Mouse (Mus musculus) stomach, embryonic 14.5 days (tissue): ENCODE data around the gene Gm20388. TPM values are rescaled to one million over a fixed set of nuclear protein-coding genes. Genes with fewer than 3 reads are reported as not detected.

ENCODE experiments used
- ATAC-seq: fragments of 200-750 bp; cut with Nextera tagmentation; 2 replicates; pipeline ENCODE4 v1.8.0; 2017; ENCODE audit warnings: low read depth, moderate TSS enrichment; ENCODE audit not compliant: insufficient number of reproducible peaks, insufficient read depth, low FRiP score
- H3K27ac ChIP-seq: fragments of 300-500 bp; sonication (generic); 2 replicates; pipeline ENCODE4 v1.5.1; 2014; ENCODE audit warnings: mild to moderate bottlenecking, low read length, moderate library complexity, mixed read lengths
- H3K27me3 ChIP-seq: fragments of 300-500 bp; sonication (generic); 2 replicates; pipeline ENCODE4 v1.6.1; 2014; ENCODE audit warnings: low read length, control low read depth, mixed read lengths; ENCODE audit not compliant: control insufficient read depth, insufficient read depth
- H3K36me3 ChIP-seq: fragments of 300-500 bp; sonication (generic); 2 replicates; pipeline ENCODE4 v1.6.1; 2014; ENCODE audit warnings: mild to moderate bottlenecking, control low read depth, low read length, moderate library complexity, mixed read lengths; ENCODE audit not compliant: control insufficient read depth, insufficient read depth
- H3K4me1 ChIP-seq: fragments of 300-500 bp; sonication (generic); 2 replicates; pipeline ENCODE4 v1.6.1; 2014; ENCODE audit warnings: low read length, control low read depth, mixed read lengths; ENCODE audit not compliant: control insufficient read depth, insufficient read depth
- H3K4me2 ChIP-seq: fragments of 300-500 bp; sonication (generic); replicated peaks from 2 replicates; pipeline ENCODE4 v1.6.1; 2014; ENCODE audit warnings: low read depth, low read length, control low read depth
- H3K4me3 ChIP-seq: fragments of 300-500 bp; sonication (generic); 2 replicates; pipeline ENCODE4 v1.5.1; 2014; ENCODE audit warnings: low read depth, low read length, control low read depth
- H3K9ac ChIP-seq: fragments of 300-500 bp; sonication (generic); replicated peaks from 2 replicates; pipeline ENCODE4 v1.6.1; 2014; ENCODE audit warnings: low read depth, mild to moderate bottlenecking, control low read depth, low read length, moderate library complexity, mixed read lengths
- H3K9me3 ChIP-seq: fragments of 300-500 bp; sonication (generic); 2 replicates; pipeline ENCODE4 v1.6.1; 2016; ENCODE audit warnings: low read depth, low read length, control low read depth; ENCODE audit not compliant: control insufficient read depth
- WGBS: fragments of 180-500 bp; shearing (Covaris S2); extraction: QIAGEN DNeasy Blood & Tissue Kit; methylation state at CpG from one replicate; pipeline ENCODE4 v1.1.7; 2014; 5-methylcytosine and 5-hydroxymethylcytosine counted together
- microRNA counts: library from miRNA; unstranded; fragments of <30 nt; microRNA quantifications from one replicate; lab custom pipeline; 2016
- microRNA-seq: library from miRNA; unstranded; fragments of <30 nt; microRNA quantifications from one replicate; pipeline ENCODE4, GENCODE M21; 2016
- polyA plus RNA-seq: library from polyadenylated mRNA; unstranded; fragments of >200 nt; fragmentation: Nextera tagmentation; extraction: Ambion mirVana; gene quantifications from 2 replicates; pipeline ENCODE4 v1.2.1, GENCODE M21; 2014

The Gm20388 gene
- polyA plus RNA-seq, 1 experiment from 2014 or later, result 11.4 TPM

DNA sequence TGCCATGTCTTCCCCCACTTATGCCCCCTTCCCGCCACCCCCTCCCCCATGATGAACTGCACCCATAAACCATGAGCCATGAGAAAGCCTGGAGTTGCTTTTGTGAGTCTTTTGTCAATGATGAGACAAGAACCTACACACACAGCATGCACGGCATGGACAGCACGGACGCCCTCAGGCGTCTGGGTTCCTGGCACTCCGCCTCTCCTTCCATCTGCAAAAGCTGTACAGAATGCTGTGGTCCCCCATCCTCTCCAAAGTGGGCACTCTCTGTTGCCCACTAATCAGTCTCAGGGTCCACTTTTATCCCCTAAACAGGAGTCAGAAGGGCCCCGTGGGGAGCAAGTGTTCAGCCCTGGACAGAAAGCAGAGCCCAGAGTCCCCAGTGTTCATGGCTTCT, 4484.3 kb downstream of the Gm20388 start:
- Histone ChIP-seq H3K9me3 (no peaks in the 10 kb centered on the region), H3K4me1 (peaks cover 17% of the 10 kb centered on the region; the same call in 1 of the 2 replicates), H3K4me2 (0 out of 2 replicates have a peak overlapping the region, but pooled peaks have one; percentile 17), H3K4me3 (no peak overlapping the region), H3K27me3 (no peaks in the 10 kb centered on the region), H3K36me3 (no peaks in the 10 kb centered on the region), H3K27ac (peak overlapping the region; percentile 69), H3K9ac (no peak overlapping the region)
- no peak for ATAC-seq
- WGBS, result 62% methylated on average over 7 of the region's 7 CpGs

MicroRNA genes within 50 kb of the gene (microRNA counts, 519-probe panel; counts per million panel counts)
- microRNA mmu-miR-1967 (lab: Ali Mortazavi, UCI), result 2,250 counts per million, percentile 32 among the panel's probes with 10 or more counts

Small RNA genes within 50 kb of the gene (microRNA-seq; reads per million reads assigned to microRNA genes)
- gene Gm22715, result not detected
- gene Gm24366, result not detected
- not detected for gene Gm27530
- not detected for gene Mir1967
- gene Mir6396, result not detected
- not detected for gene Mir7079
- not detected for gene Mir7080
- gene Mir7237, result not detected
- not detected for gene Mir7687

Other genes starting within 250 kb of the Gm20388 start
- gene Wfdc1, start 244.5 kb upstream of the Gm20388 start, polyA plus RNA-seq, result 12.6 and 13.3 TPM in 2 replicates
- 2.6 and 3.7 TPM in 2 replicates for gene Atp2c2, start 210.8 kb upstream of the Gm20388 start, polyA plus RNA-seq
- gene Tldc1, start 132.4 kb upstream of the Gm20388 start, polyA plus RNA-seq, result 10.4 and 11.7 TPM in 2 replicates
- gene Cotl1, start 70.3 kb upstream of the Gm20388 start, polyA plus RNA-seq, result 340 and 436 TPM in 2 replicates
- gene Klhl36, start 48.6 kb upstream of the Gm20388 start, polyA plus RNA-seq, result 11.2 and 15.6 TPM in 2 replicates
- 110 and 114 TPM in 2 replicates for gene Usp10, start 481 bp upstream of the Gm20388 start, polyA plus RNA-seq
- gene Crispld2, start 81.6 kb downstream of the Gm20388 start, polyA plus RNA-seq, result 28.0 and 29.1 TPM in 2 replicates
- gene Zdhhc7, start 190.6 kb downstream of the Gm20388 start, polyA plus RNA-seq, result 28.0 and 28.9 TPM in 2 replicates
- 5.6 and 6.6 TPM in 2 replicates for gene 6430548M08Rik, start 203.3 kb downstream of the Gm20388 start, polyA plus RNA-seq